Mouse (Mus musculus): ENCODE measurements around the gene Coq10b.
"Not testable (repeated sequence)": the region's sequence is repeated elsewhere in the genome, so short reads cannot be mapped to it uniquely, and the experiment has no call there.

- TF ChIP-seq EP300, CTCF (IDR thresholded peaks at IDR 0.05; ENCODE audit: low read depth): not testable (repeated sequence)
Measured at GRCm38 (mm10) chr1:55058383-55058782, 5.8 kb downstream of the Coq10b start.
